Mouse (Mus musculus): ENCODE results near the gene Pam.
"Not testable (repeated sequence)": the region's sequence is repeated elsewhere in the genome, so short reads cannot be mapped to it uniquely, and the experiment has no call there.

The Pam gene

GRCm38 (mm10) chr1:97765712-97766111 lies 329.7 kb downstream of the Pam start:
- DNase-seq (ENCODE audit: low spot score) = not testable (repeated sequence)

DNA sequence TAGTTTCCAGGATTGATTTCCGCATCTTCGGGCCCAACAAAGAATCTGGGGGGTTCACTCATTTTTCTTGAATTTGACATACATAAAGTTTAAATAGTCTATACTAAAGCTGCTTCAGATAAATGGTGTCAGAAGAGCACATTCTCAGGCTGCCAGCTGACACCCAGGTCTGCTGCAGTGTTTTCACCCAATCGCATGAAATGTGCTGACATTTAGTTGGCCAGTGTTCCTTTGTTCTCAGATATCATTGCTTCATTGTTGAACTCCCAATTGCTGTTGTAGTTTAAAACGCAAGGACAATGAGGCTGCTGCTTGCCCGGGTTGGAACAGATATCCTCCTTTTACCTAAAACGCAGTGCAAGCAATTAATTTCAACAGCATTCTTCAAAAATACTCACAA lies 334.0 kb downstream of the Pam start:
- DNase-seq (ENCODE audit: low spot score) = no peak

- no peak for DNase-seq (ENCODE audit: low spot score)
Measured at GRCm38 (mm10) chr1:97760598-97760997, 334.8 kb downstream of the Pam start.

DNA sequence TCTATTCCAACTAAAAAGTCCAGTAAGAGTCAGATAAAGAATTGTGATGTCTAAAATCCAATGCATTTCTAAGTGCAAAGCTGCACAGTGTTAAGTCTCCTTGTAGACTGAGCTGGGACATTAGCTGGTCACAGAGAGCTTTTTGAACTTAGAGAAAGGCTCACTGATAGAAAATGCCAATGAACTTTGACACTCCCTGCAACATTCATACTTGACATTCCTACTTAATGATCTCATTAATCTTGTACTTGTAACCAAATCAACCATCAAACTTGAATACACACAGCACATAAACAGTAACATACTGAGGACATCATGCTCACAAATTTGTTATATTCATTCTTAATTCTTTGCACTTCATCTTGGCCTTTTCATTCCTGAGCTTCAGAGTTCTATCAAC lies 335.6 kb downstream of the Pam start:
- DNase-seq (ENCODE audit: low spot score) = no peak

DNA sequence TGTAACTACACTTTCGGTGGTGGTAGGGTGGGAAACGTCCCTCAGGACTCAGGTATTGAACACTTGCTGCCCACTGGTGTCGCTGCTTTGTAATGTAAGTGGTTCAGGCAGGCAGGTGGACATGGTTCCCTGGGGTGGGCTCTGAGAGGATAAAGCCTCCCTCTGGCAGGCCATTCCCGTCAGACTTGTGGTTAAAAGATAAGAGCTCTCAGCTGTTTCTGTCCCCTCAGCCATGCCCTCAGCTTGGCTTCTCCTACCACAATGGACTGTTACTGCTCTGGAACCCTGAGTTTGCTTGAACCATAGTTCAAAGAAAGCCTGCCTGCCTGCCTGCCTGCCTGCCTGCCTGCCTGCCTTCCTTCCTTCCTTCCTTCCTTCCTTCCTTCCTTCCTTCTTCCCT lies 341.1 kb downstream of the Pam start:
- no peak for DNase-seq (ENCODE audit: low spot score)

DNA sequence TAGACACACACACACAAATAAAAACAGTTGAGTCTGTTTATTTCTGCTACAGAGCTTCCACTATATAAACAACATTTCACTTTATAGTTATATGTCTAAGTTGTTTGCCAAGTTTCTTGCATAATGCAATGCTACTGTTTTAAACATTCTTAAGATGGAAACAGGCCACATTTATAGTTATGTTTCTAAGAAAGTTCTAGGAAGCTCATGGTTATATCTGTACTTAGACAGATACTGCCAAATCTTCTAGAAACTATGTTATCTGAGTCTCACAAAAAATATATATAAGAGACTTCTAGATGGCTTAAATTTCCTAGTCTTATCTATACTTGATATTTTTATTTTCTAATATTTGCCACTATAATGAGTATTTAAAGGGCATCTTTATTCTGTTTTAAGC lies 342.2 kb downstream of the Pam start:
- DNase-seq (ENCODE audit: low spot score) = no peak

DNA sequence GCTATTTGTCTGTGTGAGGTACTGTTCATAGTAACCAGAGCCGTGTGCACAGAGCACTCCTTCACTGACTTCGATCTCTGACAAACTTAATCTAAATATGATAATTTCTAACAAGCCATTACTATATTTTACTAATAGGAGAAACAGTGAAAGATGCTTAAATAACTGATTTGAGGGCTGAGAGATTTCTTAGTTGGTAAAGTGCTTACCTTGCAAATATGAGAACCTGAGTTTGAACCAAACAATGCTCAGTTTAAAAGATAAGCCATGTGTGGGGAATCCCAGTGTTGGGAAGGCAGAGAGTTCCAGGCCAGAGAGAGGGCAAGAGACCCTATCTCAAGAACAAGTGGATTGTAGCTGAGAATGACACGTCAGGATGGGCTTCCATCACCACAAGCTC lies 347.3 kb downstream of the Pam start:
- no peak for DNase-seq (ENCODE audit: low spot score)

DNA sequence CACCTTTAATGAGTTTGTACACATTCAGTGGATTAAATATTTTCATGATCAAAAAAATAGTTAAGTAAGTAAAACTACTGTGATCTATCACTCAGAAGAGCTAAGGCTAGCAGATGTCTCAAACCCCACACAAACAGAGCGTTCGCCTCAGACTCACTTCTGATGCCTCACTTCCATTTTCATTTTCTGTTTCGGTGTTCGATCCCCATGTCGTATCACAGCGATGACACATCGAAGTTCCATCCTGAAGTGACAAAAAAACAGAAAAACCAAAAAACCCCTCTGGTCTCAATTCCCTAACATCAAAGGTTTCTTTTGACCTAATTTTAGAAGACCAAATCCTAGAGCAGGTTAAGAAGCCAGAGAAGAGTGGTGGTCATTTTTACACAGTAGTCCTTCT lies 349.2 kb downstream of the Pam start:
- no peak for DNase-seq (ENCODE audit: low spot score)

DNA sequence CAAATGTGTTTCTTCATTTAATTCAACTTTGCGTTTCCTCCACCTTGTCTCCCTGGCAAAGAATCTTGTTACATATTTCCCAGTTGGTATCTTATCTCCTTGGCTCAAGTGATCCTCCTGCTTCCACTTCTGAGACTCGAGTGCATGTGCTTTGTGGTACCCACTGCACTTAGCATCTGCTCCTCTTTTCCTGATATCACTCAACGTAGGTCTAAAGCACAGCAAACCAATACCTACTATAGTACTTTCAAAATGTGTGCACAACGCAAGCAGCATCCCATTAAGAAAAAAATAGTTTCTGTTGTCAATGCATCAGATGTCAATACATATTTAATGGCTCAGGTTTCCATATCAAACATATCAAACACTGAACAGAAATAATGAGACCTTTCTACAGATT lies 349.7 kb downstream of the Pam start:
- no peak for DNase-seq (ENCODE audit: low spot score)

Data from embryo, embryonic 10.5 days (tissue).